Mouse (Mus musculus) limb, embryonic 11.5 days (tissue): Measurements from ENCODE around the gene Eif4g1. TPM values are rescaled to one million over a fixed set of nuclear protein-coding genes. Genes with fewer than 3 reads are reported as not detected.

Experiments
- ATAC-seq: fragments of 200-750 bp; cut with Nextera tagmentation; 2 replicates; pipeline ENCODE4 v1.8.0; 2017; ENCODE audit warnings: low read depth; ENCODE audit not compliant: insufficient number of reproducible peaks, low FRiP score, low TSS enrichment
- DNase-seq: peaks from one replicate; pipeline ENCODE4 v3.0.0-alpha.2; 2015; ENCODE audit warnings: low spot score
- H3K27ac ChIP-seq: fragments of 300-500 bp; sonication (generic); replicated peaks from 2 replicates; pipeline ENCODE4 v1.5.1; 2014; ENCODE audit warnings: low read depth, mild to moderate bottlenecking, low read length
- H3K27me3 ChIP-seq: fragments of 300-500 bp; sonication (generic); 2 replicates; pipeline ENCODE4 v1.6.1; 2014; ENCODE audit warnings: mild to moderate bottlenecking, low read length, mixed read lengths; ENCODE audit not compliant: control insufficient read depth, insufficient read depth
- H3K36me3 ChIP-seq: fragments of 300-500 bp; sonication (generic); 2 replicates; pipeline ENCODE4 v1.6.1; 2014; ENCODE audit warnings: mild to moderate bottlenecking, low read length, moderate library complexity, mixed read lengths; ENCODE audit not compliant: control insufficient read depth, insufficient read depth
- H3K4me1 ChIP-seq: fragments of 300-500 bp; sonication (generic); 2 replicates; pipeline ENCODE4 v1.6.1; 2014; ENCODE audit warnings: low read length, mixed read lengths; ENCODE audit not compliant: control insufficient read depth, insufficient read depth
- H3K4me2 ChIP-seq: fragments of 300-500 bp; sonication (generic); 2 replicates; pipeline ENCODE4 v1.6.1; 2014; ENCODE audit warnings: low read depth, mild to moderate bottlenecking, moderate library complexity; ENCODE audit not compliant: severe bottlenecking
- H3K4me3 ChIP-seq: fragments of 300-500 bp; sonication (generic); 2 replicates; pipeline ENCODE4 v1.5.1; 2014; ENCODE audit warnings: low read depth, low read length
- H3K9ac ChIP-seq: fragments of 300-500 bp; sonication (generic); 2 replicates; pipeline ENCODE4 v1.6.1; 2014; ENCODE audit warnings: mild to moderate bottlenecking, low read length
- H3K9me3 ChIP-seq: fragments of 300-500 bp; sonication (generic); 2 replicates; pipeline ENCODE4 v1.6.1; 2016; ENCODE audit warnings: low read length; ENCODE audit not compliant: control insufficient read depth
- WGBS: fragments of 180-500 bp; shearing (Covaris S2); extraction: QIAGEN DNeasy Blood & Tissue Kit; methylation state at CpG from one replicate; pipeline ENCODE4 v1.1.7; 2014; 5-methylcytosine and 5-hydroxymethylcytosine counted together
- polyA plus RNA-seq: library from polyadenylated mRNA; unstranded; fragments of >200 nt; fragmentation: Nextera tagmentation; extraction: Ambion mirVana; gene quantifications from 2 replicates; pipeline ENCODE4 v1.2.1, GENCODE M21; 2014

The Eif4g1 gene
- polyA plus RNA-seq, 1 experiment from 2014 or later: 170 TPM

- WGBS: 2% methylated on average over 44 of the region's 46 CpGs
- Histone ChIP-seq H3K4me3 (peak overlapping the region; percentile 35), H3K36me3 (peaks cover 3% of the 10 kb centered on the region), H3K9me3 (no peaks in the 10 kb centered on the region), H3K4me1 (peaks cover 29% of the 10 kb centered on the region), H3K27me3 (no peaks in the 10 kb centered on the region), H3K27ac (no peak overlapping the region), H3K9ac (peak overlapping the region; percentile 55), H3K4me2 (peak overlapping the region; percentile 80)
- ATAC-seq (peak; percentile 31; the same call in 1 of the 2 replicates), DNase-seq (peak; percentile 74)
Observed at GRCm38 (mm10) chr16:20695622-20696323, 27.7 kb downstream of the Eif4g1 start.

GRCm38 (mm10) chr16:20699266-20699665, 31.2 kb downstream of the Eif4g1 start:
- WGBS: 81% methylated on average over 5 of the region's 5 CpGs
- no peak overlapping the region for H3K9ac ChIP-seq
- H3K9me3 ChIP-seq: no peaks in the 10 kb centered on the region
- ATAC-seq (no peak), DNase-seq (no peak)
- no peak overlapping the region for H3K4me2 ChIP-seq
- H3K27ac ChIP-seq: no peak overlapping the region
- no peak overlapping the region for H3K4me3 ChIP-seq
- H3K36me3 ChIP-seq: no peaks in the 10 kb centered on the region; the same call in 1 of the 2 replicates
- peaks cover 36% of the 10 kb centered on the region for H3K4me1 ChIP-seq
- H3K27me3 ChIP-seq: no peaks in the 10 kb centered on the region

- no peak overlapping the region for H3K4me2 ChIP-seq
- no peaks in the 10 kb centered on the region for H3K9me3 ChIP-seq
- H3K27me3 ChIP-seq: no peaks in the 10 kb centered on the region
- peaks cover 36% of the 10 kb centered on the region for H3K4me1 ChIP-seq
- 24% methylated on average over 5 of the region's 5 CpGs for WGBS
- H3K4me3 ChIP-seq: 0 out of 2 replicates have a peak overlapping the region, but pooled peaks have one; percentile 5
- H3K27ac ChIP-seq: peak overlapping the region; percentile 65; the same call in 1 of the 2 replicates
- 0 out of 2 replicates have a peak overlapping the region, but pooled peaks have one; percentile 17 for H3K9ac ChIP-seq
- ATAC-seq (no peak), DNase-seq (peak; percentile 47)
- no peaks in the 10 kb centered on the region; the same call in 1 of the 2 replicates for H3K36me3 ChIP-seq
Observed at GRCm38 (mm10) chr16:20700036-20700435, 31.9 kb downstream of the Eif4g1 start.

GRCm38 (mm10) chr16:20701316-20701715, 33.2 kb downstream of the Eif4g1 start:
- peak; percentile 29; the same call in 1 of the 2 replicates for ATAC-seq
- 46% methylated on average over 7 of the region's 7 CpGs for WGBS

GRCm38 (mm10) chr16:20701729-20702521, 33.8 kb downstream of the Eif4g1 start:
- H3K27ac ChIP-seq: peak overlapping the region; percentile 58; the same call in 1 of the 2 replicates
- ATAC-seq (peak; percentile 31), DNase-seq (peak; percentile 48)
- H3K4me3 ChIP-seq: no peak overlapping the region
- H3K9me3 ChIP-seq: no peaks in the 10 kb centered on the region
- 20% methylated on average over 12 of the region's 12 CpGs for WGBS
- peak overlapping the region; percentile 23 for H3K9ac ChIP-seq
- H3K4me2 ChIP-seq: no peak overlapping the region; the same call in 1 of the 2 replicates
- H3K36me3 ChIP-seq: no peaks in the 10 kb centered on the region; the same call in 1 of the 2 replicates
- H3K27me3 ChIP-seq: no peaks in the 10 kb centered on the region
- peaks cover 23% of the 10 kb centered on the region for H3K4me1 ChIP-seq

More at GRCm38 (mm10) chr16:20701316-20701715, 33.2 kb downstream of the Eif4g1 start:
- Histone ChIP-seq H3K36me3 (no peaks in the 10 kb centered on the region; the same call in 1 of the 2 replicates), H3K9me3 (no peaks in the 10 kb centered on the region), H3K4me2 (no peak overlapping the region), H3K4me1 (peaks cover 25% of the 10 kb centered on the region), H3K4me3 (no peak overlapping the region), H3K9ac (peak overlapping the region; percentile 23), H3K27me3 (no peaks in the 10 kb centered on the region), H3K27ac (peak overlapping the region; percentile 58; the same call in 1 of the 2 replicates)
- DNase-seq: no peak

- Histone ChIP-seq H3K9ac (no peak overlapping the region), H3K27me3 (no peaks in the 10 kb centered on the region), H3K4me3 (no peak overlapping the region), H3K4me2 (no peak overlapping the region), H3K4me1 (peaks cover 23% of the 10 kb centered on the region), H3K9me3 (no peaks in the 10 kb centered on the region), H3K27ac (peak overlapping the region; percentile 2; the same call in 1 of the 2 replicates), H3K36me3 (no peaks in the 10 kb centered on the region; the same call in none of the 2 replicates)
- 13% methylated on average over 8 of the region's 8 CpGs for WGBS
- ATAC-seq (peak; percentile 36; the same call in 1 of the 2 replicates), DNase-seq (peak; percentile 80)
Observed at GRCm38 (mm10) chr16:20702522-20702893, 34.4 kb downstream of the Eif4g1 start.

GRCm38 (mm10) chr16:20703071-20703470, 35.0 kb downstream of the Eif4g1 start:
- H3K4me3 ChIP-seq: no peak overlapping the region
- DNase-seq (no peak), ATAC-seq (no peak)
- H3K4me1 ChIP-seq: peaks cover 23% of the 10 kb centered on the region
- no peak overlapping the region for H3K9ac ChIP-seq
- no peaks in the 10 kb centered on the region for H3K9me3 ChIP-seq
- H3K27me3 ChIP-seq: no peaks in the 10 kb centered on the region
- no peak overlapping the region for H3K4me2 ChIP-seq
- H3K27ac ChIP-seq: no peak overlapping the region
- WGBS: 95% methylated on average over 10 of the region's 10 CpGs
- no peaks in the 10 kb centered on the region; the same call in none of the 2 replicates for H3K36me3 ChIP-seq

- no peak overlapping the region for H3K9ac ChIP-seq
- WGBS: 89% methylated on average over 6 of the region's 6 CpGs
- ATAC-seq: no peak
- no peak overlapping the region for H3K4me2 ChIP-seq
- H3K9me3 ChIP-seq: no peaks in the 10 kb centered on the region
- peaks cover 2% of the 10 kb centered on the region for H3K36me3 ChIP-seq
- no peak for DNase-seq
- no peaks in the 10 kb centered on the region for H3K27me3 ChIP-seq
- peaks cover 23% of the 10 kb centered on the region for H3K4me1 ChIP-seq
- no peak overlapping the region for H3K27ac ChIP-seq
- H3K4me3 ChIP-seq: no peak overlapping the region
Observed at GRCm38 (mm10) chr16:20703699-20704400, 35.7 kb downstream of the Eif4g1 start.
